In the genomic region with DNA sequence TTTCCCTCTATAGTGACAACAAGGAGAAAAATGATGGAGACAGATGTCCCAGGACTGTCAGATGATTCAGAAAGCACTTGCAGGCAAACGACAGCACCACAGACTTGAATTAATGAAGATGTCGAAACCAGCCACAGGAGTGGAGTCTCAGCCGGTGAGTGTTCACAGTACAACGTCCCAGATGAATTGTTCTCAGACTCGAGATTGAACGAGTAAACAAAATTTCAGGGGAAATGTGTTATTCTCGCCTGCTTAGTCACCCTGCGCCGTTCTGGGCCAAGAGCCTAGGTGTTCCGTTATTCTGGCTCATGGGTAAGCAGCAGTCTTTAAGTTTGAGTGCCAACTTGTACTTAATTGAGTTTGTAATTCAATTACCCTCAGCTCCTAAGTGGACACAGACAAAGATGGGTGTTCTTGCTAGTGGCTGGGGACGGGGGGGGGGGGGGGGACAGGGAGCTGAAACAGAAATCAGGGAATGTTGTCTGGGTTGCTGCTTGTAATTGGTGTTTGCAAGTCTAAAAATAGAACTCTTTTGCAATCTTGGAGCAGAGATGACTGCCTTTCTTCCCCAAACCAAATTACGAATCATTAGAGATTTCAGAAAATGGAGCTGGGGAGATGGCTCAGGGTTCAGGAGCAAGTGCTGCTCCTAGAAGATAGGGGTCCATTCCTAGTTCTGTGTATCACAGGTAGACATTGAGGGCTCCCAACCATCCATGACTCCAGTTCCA, we compare ENCODE assay signal across 11 mouse cellular contexts.
DNase-seq lines count a peak whose midpoint lies in the region; ATAC-seq lines count a peak whose summit lies in the region.
"Had no signal": no experiment of that assay in that cellular context is flagged by ENCODE, and none has a peak within 500 bp of the region (broad histone marks: within the 10 kb centered on the region; RNA-seq: fewer than 3 reads in every experiment).

No protein-coding gene starts in this region.

- DNase-seq in embryonic facial prominence, embryonic 14.5 days (ENCODE audit: low spot score): peak; percentile 41
- no peak for DNase-seq in embryonic facial prominence, embryonic 10.5 days (ENCODE audit: low spot score)
- peak; percentile 15 to 31 for DNase-seq in left cerebral cortex, adult 9 months (ENCODE audit: low spot score in 2 of 2)
- DNase-seq in left cerebral cortex, postnatal 10 days (ENCODE audit: extremely low spot score in 1 of 2, low spot score in 2 of 2): no peak
- DNase-seq in adipocyte (ENCODE audit: low spot score): peak; percentile 72
- DNase-seq in layer of hippocampus, postnatal 10 days (ENCODE audit: low spot score in 2 of 2): peak; percentile 41 to 44
- no peak for DNase-seq in testis, postnatal 10 days (ENCODE audit: low spot score)
- DNase-seq in urinary bladder, postnatal 10 days (ENCODE audit: low spot score): no peak

- ATAC-seq in embryonic facial prominence, embryonic 14.5 days (ENCODE audit: low read depth): no peak

- no peaks in the 10 kb centered on the region for H3K36me3 ChIP-seq in embryonic facial prominence, embryonic 14.5 days (ENCODE audit: control insufficient read depth, insufficient read depth, low read length)
- H3K36me3 ChIP-seq in embryonic facial prominence, embryonic 10.5 days (replicated peaks): no peaks in the 10 kb centered on the region
- H3K36me3 ChIP-seq: neural tube, embryonic 12.5 days had no signal

- intact Hi-C loops in left cerebral cortex, postnatal 10 days (cut with DNase I): no loop called here

- no peaks in the 10 kb centered on the region for H3K27me3 ChIP-seq in embryonic facial prominence, embryonic 14.5 days (replicated peaks; ENCODE audit: control insufficient read depth, insufficient read depth, low read length)
- H3K27me3 ChIP-seq in embryonic facial prominence, embryonic 10.5 days (replicated peaks; ENCODE audit: low read depth, poor library complexity, severe bottlenecking): 0 out of 2 replicates have a peak, but pooled peaks cover 3% of the 10 kb centered on the region
- H3K27me3 ChIP-seq: neural tube, embryonic 12.5 days had no signal

- no peaks in the 10 kb centered on the region for H3K9me3 ChIP-seq in embryonic facial prominence, embryonic 14.5 days (ENCODE audit: control insufficient read depth, low read length)
- H3K9me3 ChIP-seq in embryonic facial prominence, embryonic 10.5 days: no peaks in the 10 kb centered on the region
- H3K9me3 ChIP-seq: neural tube, embryonic 12.5 days had no signal

- no peak overlapping the region for H3K4me3 ChIP-seq in embryonic facial prominence, embryonic 14.5 days (ENCODE audit: low read depth, low read length)
- H3K4me3 ChIP-seq in embryonic facial prominence, embryonic 10.5 days: no peak overlapping the region
- H3K4me3 ChIP-seq: erythroblast, embryonic 14.5 days; neural tube, embryonic 12.5 days had no signal

- no peak overlapping the region for H3K9ac ChIP-seq in embryonic facial prominence, embryonic 14.5 days (ENCODE audit: low read depth, low read length)
- H3K9ac ChIP-seq: neural tube, embryonic 12.5 days had no signal

- H3K4me1 ChIP-seq in embryonic facial prominence, embryonic 14.5 days (ENCODE audit: control insufficient read depth, insufficient read depth, low read length): peaks cover 16% of the 10 kb centered on the region
- peaks cover 35% of the 10 kb centered on the region for H3K4me1 ChIP-seq in embryonic facial prominence, embryonic 10.5 days
- H3K4me1 ChIP-seq: neural tube, embryonic 12.5 days had no signal

- WGBS in embryonic facial prominence, embryonic 14.5 days: 50% methylated on average over 12 of the region's 12 CpGs
- 78% methylated on average over 12 of the region's 12 CpGs for WGBS in embryonic facial prominence, embryonic 10.5 days

- no peak overlapping the region for H3K4me2 ChIP-seq in embryonic facial prominence, embryonic 14.5 days (ENCODE audit: low read depth, low read length)
- H3K4me2 ChIP-seq: neural tube, embryonic 12.5 days had no signal

- H3K27ac ChIP-seq in embryonic facial prominence, embryonic 14.5 days (replicated peaks; ENCODE audit: low read depth, low read length): no peak overlapping the region
- H3K27ac ChIP-seq in embryonic facial prominence, embryonic 10.5 days (replicated peaks): no peak overlapping the region
- H3K27ac ChIP-seq: macrophage; neural tube, embryonic 12.5 days had no signal

Comparison
In these comparisons a context has a peak if more than half of its experiments do, and no peak if none do; other contexts are left out.
1. DNase-seq: peak in embryonic facial prominence, embryonic 14.5 days (single experiment), left cerebral cortex, adult 9 months (2 of 2), adipocyte (single experiment) and layer of hippocampus, postnatal 10 days (2 of 2); none in embryonic facial prominence, embryonic 10.5 days (single experiment), left cerebral cortex, postnatal 10 days (0 of 2), testis, postnatal 10 days (single experiment) and urinary bladder, postnatal 10 days (single experiment).